Mouse (Mus musculus): ENCODE measurements at regions not wholly inside any gene's neighbourhood (a gene's known extent, or its start where the extent isn't known, plus 50 kb on each side); places are given as distances from the start of the nearest gene placed in this dataset.

DNA sequence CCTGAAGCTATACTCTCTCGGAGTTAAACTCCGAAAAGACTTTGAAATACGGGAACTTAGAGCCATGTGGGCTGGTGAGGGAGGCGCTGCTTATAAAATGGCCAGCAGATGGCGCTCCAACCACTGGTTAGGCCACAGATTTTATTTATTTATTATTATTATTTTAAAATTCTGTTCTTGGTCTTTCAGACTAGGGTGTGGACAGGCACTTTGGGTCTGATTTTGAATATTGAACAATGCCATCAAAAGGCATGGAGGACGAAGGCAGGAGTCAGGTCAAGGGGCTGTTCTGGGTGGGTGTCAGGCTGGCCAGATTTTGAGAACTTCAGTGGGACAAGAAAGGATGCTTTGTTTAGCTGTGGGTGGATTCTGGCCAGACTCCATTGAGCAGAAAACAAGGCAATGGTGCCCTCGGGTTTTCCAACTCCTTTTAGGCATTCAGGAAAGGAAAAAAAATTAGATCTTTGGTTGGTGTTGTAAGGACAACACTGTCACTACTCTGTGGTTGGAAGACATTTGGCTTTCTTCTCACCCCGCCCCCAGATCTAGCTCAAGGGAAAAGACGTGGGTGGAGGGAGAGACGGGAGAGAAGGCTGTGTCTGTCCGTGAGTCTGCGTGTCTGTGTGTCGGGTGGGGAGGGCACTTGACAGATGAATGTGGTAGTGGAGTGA is 319.5 kb downstream of the Med13l start:
- peak; percentile 45 for DNase-seq

DNA sequence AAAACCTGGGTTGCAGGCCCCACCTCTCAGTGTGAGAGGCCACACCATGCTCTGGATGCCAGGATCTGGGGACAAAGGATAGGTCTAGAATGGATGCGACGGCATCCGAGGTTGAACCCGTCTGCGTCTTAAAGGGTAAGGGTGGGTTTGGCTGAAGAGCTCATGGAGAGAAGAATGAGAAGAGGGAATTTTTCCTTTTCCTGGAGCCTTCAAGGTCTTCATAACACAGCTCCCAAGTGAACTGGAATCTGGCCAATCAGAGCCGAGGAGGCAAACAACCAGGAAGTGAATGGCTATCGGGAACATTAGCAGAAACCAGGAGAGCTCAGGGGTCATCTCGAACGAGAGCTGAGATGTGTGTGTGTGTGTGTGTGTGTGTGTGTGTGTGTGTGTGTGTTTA is 320.1 kb downstream of the Med13l start:
- DNase-seq = no peak

DNA sequence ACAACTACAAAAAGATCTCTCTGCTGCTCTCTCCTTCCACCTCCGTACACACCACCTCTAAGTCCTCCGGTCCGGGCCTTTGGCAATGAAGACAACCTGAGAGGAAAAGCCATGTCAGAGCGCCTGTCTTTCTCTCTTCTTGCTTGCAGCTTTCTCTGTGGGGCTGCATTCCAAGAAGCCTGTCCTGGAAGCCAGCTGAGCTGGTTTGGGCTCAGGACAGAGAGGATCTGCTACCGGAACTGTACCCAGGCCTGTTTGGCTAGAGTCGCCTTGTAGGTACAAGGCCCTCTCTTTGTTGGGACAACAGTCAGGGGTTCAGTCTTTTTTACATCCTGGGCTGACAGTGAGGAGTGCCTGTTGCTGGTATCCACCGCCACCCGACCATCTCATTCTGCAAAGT is 321.4 kb downstream of the Med13l start:
- DNase-seq = no peak

DNA sequence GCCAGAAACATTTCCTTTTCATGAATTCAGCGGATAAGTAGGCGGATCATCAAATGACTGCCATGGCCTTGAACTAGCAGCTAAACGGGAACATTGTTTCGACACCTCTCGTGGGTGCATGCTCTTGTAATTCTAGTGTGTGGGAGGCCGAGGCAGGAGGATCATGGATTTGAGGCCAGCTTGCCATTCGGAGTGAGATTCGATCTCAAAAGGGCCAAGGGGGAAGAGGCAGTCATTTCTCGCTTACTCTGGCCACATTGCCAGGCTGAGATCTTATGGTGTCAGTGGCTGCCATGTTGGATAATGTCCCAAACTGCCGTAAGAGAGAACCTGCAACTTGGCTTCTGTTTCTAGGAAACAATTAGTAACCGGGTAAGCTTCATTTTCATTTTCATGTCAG is 327.7 kb downstream of the Med13l start:
- DNase-seq = no peak

DNA sequence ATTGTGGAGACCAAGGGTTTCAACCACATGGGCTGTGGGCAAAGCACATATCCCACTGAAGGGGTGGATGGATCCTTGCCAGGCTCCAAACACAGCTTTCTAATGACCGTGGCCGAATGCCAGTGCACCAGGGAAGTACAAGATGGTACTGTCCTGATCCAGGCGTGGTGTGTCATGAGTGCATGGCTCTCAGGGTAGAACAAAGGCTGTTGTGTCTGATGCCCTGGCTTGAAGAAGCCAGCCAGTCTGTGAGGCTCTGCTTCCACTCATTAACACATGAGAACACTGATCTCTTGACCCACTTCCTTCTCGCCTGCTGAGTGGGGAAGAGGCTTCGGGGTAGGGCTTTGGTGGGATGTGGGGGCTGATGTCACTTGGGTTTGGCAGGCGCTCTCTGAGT is 330.7 kb downstream of the Med13l start:
- no peak for DNase-seq

DNA sequence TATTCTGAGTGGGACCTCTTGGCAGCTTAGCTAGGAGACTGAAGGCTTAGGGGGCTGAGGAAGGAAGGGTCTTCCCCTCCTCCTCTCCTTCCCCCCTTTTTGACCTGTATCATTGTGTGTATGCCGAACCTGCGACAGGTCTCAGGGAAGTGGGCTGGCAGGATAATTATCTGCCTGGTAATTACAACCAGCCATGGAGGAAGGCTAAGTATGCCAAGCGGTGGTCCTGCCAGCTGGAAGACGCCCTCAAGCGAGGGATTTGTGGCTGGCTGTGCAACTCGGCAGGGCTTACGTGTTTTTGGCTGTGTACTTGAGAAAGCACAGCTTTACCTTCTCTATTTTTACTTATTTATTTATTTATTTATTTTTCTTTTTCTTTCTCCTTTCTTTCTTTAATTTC is 347.7 kb downstream of the Med13l start:
- no peak for DNase-seq

DNA sequence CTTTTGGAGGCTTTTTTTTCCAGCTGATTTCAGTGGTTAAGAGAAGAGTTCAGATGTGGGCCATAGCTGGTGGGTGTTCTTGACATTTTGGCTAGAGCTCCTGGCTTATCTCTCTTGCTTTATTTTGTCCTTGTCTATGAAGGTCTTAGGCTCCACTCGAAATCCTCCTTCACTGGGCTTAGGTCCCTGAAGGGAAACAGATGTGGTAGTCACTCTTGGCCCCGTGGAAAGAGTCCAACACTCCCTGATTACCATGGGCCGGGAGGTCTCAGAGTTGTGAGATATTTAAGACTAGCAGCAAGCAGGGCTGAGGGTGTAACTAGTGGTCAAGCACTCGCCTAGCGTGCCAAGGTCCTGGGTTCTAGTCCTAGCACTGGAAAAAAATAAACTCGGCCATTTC is 349.3 kb downstream of the Med13l start:
- no peak for DNase-seq

DNA sequence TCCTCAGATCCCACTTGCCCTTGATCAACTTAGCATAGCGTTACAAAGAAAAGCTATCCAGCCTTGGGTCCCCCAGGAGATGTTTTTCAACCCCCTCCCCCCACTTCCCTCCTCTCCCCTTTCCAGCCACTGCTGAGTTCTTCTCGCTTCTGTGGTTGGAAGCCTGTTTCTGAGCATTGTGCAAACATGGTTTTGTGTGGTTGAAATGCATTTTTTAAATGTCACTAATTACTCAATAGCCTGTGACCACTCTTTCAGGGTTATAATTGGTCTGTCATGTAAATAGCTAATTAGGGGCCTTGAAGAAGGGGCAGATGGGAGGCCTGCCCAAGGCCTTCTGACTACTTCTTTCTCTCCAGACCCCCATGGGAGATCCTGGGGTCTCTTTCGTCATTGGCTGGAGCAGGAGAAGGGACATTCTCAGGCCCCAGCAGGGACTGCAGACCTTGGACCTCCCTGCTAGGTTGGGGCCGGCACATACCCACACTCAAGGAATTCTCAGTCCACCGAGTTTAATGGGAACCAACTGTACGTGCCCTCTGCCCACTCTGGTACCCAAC is 353.8 kb downstream of the Med13l start:
- DNase-seq = no peak

DNA sequence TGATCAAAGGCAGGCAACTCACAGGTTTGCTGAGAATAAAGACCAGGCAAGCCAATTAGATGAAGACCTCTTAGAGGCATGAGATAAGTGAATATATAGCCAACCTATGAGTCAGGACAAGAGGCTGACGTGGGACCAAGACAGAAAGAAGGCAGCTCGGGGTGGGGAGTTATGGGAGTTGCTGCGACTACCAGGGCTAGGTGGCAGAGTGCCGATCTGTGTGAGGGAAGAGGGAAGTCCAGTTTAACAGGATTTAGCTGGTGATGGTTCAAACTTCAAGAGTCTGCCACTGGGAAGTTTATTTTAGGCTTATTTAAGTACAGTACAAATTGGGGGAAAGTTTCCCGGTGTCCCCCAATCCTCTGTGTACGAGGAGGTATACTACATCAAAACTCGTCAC is 362.9 kb downstream of the Med13l start:
- no peak for DNase-seq

DNA sequence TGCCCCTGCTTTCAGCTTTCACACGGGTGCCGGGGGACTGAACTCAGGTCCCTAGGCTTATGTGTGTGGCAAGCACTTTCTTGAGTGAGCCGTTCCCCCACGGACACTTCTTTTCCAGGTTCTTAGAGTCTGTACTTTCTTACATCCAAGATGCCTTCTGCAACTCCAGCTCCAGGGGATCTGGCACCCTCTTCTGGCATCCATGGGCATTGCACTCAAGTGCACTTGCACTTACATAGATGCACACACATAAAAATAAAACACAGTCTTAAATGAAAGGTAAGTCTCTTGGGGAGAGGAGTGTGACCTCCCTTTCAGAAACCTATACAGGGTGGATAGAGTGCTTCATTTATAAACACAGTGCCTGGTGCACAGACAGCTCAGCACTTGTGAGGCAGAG is 368.6 kb downstream of the Med13l start:
- DNase-seq = no peak

DNA sequence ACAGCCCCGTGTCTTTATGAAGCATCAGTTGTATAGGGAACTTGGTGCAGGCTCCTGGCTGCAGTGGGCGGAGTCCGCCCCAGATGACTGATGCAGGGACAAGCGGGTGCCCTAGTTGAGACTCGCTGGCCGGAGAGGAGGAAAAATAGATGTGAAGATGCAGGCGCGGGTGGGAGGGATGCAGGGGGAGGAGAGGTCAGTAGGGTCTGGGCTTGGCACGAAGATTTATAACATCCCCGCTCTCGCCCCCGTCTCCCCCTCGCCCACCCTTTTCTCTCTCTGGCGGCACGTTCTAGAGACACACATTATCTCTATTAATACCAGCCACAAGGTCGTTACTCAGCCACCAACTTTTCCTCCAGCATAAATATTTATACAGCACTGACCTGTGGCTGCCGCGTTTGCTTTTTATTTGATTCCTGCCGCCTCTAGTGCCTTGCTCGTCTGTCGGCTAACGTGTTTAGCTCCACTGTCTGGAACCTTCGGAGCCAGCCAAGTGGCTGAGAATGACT is 369.6 kb downstream of the Med13l start:
- no peak for DNase-seq

DNA sequence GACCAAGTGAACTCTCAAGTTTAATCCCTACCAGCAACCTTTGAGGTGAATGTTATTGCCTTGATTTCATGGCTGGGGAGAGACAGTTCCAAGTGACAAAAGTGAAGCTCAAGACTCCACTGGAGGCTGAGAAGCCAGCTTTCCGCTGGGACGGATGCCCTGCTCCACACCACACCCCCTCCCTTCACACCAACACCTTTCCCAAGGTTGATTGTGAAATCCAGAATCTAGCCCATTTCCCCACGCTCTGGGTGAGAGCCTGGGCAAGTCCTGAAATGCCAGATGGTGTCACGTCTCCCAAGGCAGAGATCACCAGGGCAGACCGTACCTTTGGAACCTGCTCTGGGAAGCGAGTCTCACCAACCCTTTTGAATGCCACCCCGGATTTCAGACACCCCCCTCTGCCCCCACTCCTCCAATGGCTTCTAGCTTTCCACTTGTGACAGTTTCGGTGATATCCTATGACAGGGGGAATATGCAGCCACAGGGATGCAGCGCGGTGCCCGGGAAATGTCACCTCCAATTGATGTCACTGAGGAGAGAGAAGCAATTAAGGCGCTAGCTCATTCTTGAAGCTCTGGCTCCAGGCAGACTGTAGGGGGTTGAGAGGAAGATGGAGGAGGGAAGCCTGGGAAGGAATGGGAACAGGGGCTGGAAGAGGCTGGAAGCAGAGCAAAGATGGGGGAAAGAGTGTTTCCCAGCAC is 379.0 kb downstream of the Med13l start:
- no peak for DNase-seq

DNA sequence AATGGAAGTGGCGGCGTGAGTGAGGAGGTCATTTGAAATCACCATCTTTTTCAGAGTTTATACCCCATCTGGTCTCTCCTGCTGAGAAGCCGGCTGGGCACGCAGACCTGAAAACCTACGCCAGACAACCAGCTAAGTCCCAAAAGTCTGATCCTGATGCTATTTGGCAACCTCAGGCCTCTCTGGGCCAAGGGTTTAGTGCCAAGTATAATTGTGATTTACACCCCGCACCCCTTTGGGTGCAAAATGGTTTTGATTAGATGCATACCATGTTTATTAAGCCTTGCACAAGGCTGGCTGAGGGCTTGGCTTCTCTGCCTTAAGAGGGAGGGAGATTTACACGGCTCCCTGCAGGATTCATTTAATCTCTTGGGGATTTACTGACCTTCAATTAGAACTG is 383.8 kb downstream of the Med13l start:
- no peak for DNase-seq

DNA sequence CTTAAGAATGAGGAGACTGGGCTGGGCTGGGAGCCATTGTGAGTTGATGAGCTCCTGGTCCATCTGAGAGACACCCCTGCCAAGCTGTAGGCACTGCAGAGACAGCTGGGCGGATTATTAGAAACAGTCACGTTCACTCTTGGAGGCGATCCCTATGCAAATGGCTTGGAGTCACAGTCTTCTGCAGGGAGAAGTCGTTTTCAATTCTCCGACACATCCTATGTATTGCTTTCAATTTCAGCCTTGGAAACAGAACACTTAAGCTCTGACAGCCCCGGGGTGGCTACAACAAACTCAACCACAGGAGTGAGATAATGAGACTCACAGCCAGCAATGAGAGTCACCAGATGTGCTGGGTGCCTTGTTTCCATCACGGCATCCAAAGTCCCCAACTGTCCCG is 385.6 kb downstream of the Med13l start:
- DNase-seq = no peak

DNA sequence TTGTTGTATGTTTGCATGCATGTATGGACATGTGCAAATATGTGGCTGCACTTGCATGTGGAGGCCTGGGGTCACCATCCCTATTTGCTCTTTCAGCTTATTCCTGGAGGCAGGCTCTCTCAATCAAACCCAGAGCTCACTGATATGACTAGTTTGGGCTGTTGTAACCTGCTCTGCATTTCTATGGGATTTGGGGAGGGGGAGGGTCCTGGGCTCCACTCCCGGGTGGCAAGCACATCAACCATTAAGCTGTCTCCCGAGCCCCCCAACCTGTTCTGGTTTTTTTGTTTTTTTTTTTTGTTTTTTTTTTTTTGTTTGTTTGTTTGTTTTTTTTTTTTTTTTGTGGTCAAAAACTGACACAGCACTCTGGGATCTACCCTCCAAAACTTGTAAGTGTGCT is 386.5 kb downstream of the Med13l start:
- DNase-seq = no peak

DNA sequence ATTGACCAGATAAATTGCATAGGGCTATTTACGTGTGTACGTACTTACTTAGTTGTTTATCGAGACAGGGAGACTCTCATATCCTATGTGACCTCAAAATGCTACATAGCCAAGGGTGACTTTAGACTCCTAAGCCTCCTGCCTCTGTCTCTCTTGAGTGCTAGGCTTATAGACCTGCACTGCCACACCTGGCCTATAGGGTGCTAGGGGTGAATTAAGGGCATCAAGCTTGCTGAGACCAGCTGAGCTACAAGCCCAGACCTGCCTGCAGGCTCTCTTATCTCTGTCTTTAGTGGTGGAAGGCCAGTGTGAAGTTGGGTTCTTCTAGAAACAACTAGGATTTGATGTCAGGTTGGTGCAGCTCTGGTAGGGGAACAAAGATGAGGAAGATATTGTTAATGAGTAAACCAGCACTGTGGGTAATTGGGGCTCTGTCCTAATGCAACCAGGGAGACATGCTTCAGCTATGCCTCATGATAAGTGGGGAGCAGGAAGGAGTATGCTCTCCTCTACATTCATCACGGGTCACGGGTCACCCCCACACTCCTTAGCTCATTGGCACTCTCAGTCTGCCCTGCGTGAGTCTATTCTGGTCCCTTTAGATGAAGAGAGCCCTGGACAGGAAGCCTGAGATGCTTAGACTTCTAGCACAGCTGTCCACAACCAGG is 387.8 kb downstream of the Med13l start:
- DNase-seq = no peak

DNA sequence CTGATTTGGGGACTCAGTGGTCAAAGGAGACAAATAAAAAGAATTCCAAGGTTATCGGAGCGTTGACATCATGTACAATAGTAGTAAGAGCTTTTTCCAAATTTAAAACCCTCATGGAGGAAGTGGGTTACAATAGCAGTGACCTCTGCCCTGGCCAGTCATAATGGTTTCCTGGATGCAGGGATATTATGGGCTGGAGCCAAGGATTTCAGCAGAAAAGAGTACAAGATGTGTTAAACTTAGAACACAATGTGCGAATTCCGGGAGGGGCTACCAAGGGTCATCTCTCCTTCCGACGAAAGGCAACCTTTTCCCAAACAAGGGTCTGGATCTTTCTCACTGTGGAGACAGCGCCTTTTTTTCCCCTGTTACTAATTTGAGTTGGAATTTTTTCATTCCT is 390.6 kb downstream of the Med13l start:
- peak; percentile 45 for DNase-seq

DNA sequence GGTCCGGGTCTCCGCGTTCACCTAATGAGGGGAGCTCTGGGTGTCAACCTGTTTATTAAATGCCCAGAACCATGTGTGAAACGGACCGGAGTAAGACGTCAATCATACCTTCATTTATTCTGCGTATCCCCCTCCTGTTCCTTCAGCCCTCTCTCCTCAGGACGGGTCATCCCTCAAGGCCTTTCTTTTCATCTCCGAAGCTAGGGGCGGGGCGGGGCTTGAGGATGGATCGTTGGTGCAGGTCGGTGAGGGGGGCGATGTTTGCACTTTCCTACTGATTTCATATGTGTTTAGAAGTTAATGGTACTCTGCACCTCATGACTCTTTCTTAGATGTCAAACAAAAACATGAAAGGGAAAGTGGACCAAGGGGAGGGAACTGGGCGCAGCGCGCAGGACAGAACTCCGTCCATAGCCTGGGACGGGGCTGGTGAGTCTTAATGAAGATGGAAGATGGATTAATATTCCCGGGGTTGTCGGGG is 400.1 kb downstream of the Med13l start:
- DNase-seq = no peak

DNA sequence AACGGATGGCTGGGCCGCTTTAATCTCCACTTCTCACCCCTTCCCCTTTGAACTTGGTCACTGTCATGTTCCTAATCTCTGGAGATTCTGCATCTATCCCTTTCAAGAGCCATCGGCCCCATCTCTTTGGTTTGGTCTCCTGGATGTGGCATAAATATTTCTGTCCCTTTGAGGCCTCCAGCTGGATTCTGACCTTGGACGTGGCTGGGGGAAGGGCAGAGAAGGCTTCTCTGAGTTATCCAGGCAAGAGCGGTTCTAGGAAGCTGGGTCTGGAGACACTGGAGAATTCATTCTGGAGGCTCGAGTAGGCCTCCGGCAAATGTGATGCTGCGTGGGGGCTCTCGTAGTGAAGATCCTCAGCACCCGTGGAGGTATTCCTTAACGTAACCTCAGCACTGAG is 400.6 kb downstream of the Med13l start:
- no peak for DNase-seq

DNA sequence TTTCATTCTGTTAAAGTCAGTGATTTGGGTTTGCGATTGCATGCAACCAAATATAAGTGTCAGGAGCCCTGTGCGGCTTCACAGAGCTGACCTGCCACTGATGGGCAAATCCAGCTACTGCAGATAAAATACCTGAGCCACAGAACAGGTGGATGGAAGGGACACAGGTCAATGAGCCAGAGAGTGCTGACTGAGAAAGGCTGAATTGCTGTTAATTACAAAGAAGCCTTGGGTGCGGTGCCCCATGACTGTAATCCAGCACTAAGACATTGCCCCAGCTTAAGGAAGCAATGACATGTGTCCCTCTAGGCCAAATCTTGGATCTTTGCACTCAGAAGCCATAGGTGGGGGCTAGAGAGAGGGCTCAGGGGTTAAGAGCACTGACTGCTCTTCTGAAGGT is 401.7 kb downstream of the Med13l start:
- no peak for DNase-seq

DNA sequence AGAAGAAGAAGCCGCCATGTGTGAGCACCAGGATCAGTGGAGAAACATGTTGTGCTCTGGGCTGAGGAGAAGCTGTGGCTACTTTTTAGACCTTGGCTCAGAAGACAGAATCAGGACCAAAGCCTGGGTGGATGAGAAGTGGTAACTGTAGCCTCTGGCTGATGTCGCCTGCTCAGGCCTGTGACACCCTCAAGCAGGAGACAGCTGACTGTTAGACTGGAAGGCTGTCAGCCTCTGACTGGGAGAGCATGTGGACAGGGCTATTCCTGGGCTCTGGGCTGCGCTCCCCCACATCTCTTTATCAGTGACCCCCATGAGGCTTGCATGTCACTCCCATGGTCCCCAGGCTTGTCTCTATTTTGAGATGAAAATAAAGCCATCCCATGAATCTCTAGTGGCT is 402.5 kb downstream of the Med13l start:
- no peak for DNase-seq

DNA sequence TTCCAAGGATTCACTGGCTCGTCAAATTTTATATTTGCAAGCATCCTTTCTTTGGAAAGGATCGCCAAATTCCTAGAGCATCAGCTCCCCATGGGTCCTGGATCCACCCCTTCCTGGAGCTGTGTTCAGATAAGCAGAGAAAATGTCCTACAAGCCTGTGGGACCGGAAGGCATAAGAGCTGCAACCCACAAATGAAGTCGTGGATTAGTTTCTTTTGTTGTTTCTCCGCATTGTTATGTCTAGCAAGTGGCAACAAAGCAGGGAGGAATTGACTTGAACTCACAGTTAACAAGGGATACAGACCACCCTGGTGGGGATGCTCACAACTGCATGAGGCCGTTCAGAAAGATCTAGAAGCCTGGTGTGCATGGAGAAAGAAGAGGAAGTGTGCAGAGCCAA is 406.4 kb downstream of the Med13l start:
- DNase-seq = no peak

DNA sequence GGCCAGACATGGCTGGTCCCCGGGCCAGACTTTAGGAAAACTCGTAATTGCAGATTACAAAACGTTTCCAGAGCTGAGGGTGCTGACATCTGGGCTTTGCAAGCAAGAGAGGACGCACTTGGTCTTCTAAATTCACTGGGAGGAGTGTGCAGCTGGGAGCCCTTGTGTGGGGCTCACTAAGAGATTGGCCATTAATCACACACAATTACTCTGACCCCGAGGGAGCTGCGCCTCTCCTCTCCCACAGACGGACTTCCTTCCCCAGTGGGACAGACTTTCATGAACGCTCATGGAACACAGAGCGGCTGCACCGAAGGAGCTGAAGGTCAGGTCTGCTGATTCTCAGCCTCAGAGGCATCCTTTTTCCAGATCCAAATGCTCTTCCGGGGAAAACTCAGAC is 407.2 kb downstream of the Med13l start:
- DNase-seq = peak; percentile 24
